Mouse (Mus musculus) gonadal fat pad, adult 2 months (tissue): Measurements from ENCODE around the gene Bicc1. TPM values are rescaled to one million over a fixed set of nuclear protein-coding genes. Genes with fewer than 3 reads are reported as not detected.
"Not testable (repeated sequence)": the region's sequence is repeated elsewhere in the genome, so short reads cannot be mapped to it uniquely, and the experiment has no call there.

ENCODE experiments used
- DNase-seq: peaks from one replicate; pipeline ENCODE4 v3.0.0-alpha.2; 2012; ENCODE audit warnings: low read depth
- polyA plus RNA-seq: library from polyadenylated mRNA; depleted of rRNA; stranded (reverse); fragments of >200 nt; gene quantifications from 2 replicates; pipeline ENCODE4 v1.2.3, GENCODE M21; 2012

The Bicc1 gene
- polyA plus RNA-seq, 1 experiment: 19.9 TPM

DNA sequence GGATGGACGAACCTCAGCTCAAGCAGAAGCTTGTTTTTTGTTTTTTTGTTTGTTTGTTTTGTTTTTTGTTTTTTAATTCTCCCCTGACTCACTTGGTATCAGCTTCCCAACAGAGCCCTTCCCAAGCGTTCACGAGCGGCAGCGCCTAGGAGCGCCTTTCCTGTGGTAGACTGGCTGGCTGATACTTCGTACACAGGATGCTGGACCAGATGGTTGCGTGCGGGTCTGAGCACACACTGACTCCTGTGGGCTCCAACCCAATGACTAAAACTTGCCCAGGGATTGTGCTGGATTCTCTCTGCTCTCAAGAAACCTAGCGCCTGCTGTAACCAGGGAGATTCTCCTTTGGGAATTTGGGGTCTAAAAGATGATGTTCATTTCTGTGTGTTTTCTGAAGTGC lies 211.2 kb downstream of the Bicc1 start:
- no peak for DNase-seq

DNA sequence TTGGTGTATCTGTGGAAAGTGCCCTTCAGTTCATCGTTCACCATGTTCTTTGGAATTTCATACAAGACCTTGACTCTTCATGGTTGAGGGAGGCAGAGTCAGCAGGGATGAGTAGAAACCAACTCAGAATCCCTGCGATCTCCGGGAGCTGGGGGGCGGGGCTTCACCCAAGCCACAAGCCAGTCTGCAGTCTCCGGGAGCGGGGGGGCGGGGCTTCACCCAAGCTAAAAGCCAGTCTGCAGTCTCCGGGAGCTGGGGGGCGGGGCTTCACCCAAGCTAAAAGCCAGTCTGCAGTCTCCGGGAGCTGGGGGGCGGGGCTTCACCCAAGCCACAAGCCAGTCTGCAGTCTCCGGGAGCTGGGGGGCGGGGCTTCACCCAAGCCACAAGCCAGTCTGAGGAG lies 213.4 kb downstream of the Bicc1 start:
- not testable (repeated sequence) for DNase-seq

- DNase-seq: no peak
Measured at GRCm38 (mm10) chr10:70945076-70945475, 214.4 kb downstream of the Bicc1 start.

GRCm38 (mm10) chr10:70941623-70942022 lies 217.9 kb downstream of the Bicc1 start:
- DNase-seq: no peak

DNA sequence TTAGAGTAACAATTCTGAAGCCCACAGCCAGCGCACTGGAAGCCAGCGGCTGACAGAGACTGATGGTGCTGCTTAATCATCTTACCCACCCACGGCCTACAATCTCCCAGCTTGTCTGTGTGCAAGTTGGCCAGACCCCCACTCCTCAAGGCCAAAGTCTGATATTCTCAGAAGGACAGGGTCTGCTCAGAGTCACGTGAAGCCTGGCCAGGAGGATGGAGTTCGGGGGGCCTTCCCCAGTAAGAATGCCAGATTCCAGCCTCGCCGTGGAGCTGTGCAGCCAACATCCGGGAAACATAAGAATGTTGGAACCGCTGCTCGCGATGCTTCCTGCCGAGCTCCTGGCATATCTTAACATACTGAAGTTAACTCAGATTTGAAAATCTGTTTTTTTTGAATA lies 219.7 kb downstream of the Bicc1 start:
- no peak for DNase-seq

DNA sequence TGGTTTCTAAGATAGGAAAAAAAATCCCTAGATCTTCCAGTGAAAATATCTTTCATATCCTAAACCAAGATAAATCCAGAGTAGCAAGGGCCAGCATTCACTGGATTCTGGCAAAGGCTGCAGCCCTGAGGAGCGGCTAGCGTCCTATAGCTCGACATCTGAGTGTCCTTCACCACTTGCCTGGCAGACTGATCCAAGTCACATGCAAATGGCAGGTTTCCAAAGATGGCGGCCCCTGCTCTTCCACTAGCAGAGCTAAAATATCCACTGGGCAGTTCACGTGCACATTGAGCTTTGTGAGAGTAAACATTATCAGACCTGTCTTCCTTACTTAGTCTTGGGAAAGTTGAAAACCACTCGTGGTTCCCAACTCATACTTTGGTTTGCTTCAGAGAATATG lies 222.1 kb downstream of the Bicc1 start:
- DNase-seq: no peak

DNA sequence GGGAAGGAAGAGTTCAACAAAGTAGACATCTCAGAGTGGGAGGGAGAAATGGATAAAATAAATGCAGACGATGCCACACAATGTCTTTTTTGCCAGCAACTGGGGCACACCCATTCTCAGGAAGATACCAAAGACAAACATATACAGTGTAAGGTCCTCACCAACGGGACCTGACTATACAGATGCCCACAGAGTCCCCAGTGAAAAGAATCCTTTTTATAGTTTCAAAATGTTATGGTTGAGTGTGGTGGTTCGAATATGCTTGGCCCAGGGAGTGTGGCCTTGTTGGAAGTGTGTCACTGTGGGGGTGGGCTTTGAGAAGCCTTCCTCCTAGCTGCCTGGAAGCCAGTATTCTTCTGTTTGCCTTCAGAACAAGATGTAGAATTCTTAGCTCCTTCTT lies 223.5 kb downstream of the Bicc1 start:
- no peak for DNase-seq

DNA sequence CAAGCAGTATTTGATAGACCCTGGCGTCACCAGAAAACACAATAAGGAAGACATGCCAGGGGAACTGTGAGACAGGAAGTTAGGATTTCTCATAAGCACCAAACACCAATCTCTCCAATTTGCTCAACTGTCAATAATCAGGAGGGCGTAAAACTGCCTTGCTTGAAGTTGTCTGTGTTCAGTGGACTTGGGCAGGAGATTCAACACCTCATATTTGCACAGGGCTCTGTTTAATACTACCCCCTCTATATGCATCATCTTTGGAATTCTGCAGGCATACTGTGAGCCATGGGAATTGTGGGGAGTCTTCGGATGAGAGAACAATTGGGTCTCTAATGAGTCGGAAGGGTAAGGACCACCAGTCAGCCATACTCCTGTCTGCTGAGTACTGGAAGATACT lies 233.4 kb downstream of the Bicc1 start:
- no peak for DNase-seq

DNA sequence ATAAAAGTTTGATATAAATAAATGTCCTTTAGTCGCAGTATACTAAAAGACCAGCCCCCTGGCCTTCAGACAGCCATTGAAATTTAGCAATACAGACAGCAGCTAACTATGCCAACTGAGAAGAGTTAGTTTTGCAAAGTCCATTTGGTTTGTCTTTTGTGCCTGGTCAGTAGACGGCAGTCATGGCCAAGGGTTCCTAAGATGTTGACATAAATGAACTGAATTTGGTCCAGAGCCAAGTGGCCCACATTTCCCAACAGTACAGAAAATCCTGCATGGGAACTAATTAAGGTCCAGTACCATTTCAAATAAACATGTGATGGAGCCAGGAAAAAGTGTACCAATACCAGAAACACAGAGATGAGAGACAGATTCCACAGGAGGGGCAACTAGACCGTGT lies 235.2 kb downstream of the Bicc1 start:
- no peak for DNase-seq

DNA sequence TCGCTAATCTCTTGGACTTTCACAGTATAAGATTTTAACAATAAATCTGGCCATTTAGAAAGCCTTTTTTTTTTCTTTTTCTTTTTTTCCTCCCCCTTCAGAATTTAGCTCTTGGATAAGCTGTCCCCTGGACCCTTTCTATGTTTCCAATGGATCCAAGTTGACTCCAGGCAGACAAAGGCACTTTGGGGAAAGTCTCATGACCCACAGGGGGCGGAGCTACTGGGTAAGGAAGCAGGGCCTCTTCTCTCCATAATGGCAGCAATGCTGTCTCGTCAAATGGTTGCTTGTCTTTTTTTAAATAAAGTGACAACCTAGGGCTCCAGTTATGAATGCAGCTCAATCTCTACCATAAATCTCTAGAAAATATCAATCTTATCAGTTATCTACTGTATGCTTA lies 235.6 kb downstream of the Bicc1 start:
- no peak for DNase-seq

DNA sequence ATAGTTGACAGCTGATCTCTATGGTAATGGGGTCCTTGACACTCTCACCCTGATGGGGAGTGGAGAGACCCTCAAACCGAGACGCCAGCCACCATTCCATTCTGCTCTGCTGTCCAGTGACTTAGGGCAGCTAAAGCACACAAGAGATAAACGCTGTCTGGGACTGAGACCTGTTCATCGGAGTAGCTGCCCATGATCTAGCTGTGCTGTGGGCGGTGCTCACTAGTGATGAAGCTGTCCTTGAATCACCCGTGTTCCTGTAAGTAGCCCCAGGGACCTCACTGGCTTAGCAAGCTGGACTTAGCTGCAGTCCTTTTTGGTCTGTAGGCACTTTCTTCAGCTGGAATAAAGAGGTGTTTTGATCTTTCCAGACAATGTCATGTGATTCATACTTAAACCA lies 238.0 kb downstream of the Bicc1 start:
- DNase-seq: no peak

DNA sequence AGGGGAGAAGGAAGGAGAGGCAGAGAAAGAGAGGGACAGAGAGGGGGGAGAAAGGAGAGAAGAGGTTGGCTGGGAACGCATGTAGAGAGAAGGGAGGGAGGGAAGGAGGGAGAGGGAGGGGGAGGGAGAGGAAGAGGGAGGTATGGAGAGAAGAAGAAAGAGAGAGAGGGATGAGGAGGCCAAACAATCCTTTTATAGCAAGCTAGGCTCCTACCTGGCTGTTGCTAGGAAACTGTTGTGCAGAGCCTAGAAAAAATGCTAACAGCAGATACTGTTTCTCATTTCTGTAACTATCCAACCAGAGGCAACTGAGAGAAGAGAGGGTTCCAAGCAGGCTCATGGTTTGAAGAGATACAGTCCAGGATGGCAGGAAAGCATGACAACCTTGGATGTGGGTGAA lies 239.6 kb downstream of the Bicc1 start:
- no peak for DNase-seq

- DNase-seq: no peak
Measured at GRCm38 (mm10) chr10:70919031-70919663, 240.4 kb downstream of the Bicc1 start.

GRCm38 (mm10) chr10:70916697-70917096 lies 242.8 kb downstream of the Bicc1 start:
- no peak for DNase-seq

GRCm38 (mm10) chr10:70915096-70915495 lies 244.4 kb downstream of the Bicc1 start:
- DNase-seq: no peak

- no peak for DNase-seq
Measured at GRCm38 (mm10) chr10:70903936-70904335, 255.6 kb downstream of the Bicc1 start.

DNA sequence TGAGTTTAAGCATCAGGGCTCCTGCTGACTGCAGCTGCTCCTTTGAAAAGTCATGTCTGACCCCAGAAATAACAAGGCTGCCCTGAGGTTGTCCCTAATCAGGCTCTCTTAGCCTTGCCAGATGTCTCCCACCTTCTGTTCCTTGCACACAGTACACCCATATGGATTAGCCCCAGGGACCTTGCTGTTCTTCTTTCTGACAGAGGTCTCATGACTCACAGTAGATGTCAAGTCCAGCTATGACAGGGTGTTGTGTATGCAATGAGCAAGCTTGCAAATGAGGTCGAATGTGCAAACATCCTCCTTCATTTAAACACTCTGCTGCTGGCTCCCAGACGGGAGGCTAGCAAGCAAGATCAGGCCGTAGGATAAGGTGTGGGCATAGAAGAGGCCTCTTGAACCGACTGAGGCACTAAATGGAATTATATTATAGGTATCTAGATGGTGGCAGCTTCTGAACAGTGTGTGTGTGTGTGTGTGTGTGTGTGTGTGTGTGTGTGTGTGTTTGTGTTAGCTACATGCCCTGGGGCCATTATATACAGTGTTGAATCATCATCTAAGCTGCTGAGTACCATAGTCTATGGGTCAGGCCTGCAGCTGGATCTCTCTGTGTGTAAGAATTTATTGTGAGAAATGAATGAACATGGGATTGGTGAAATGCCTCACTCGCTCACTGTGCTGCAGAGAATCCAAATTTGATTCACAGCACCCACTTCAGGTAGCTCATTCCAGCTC lies 256.6 kb downstream of the Bicc1 start:
- no peak for DNase-seq

GRCm38 (mm10) chr10:70901193-70901875 lies 258.2 kb downstream of the Bicc1 start:
- DNase-seq: no peak

- DNase-seq: no peak
Measured at GRCm38 (mm10) chr10:70895891-70896290, 263.6 kb downstream of the Bicc1 start.

- DNase-seq: no peak
Measured at GRCm38 (mm10) chr10:70878046-70878445, 281.5 kb downstream of the Bicc1 start.

DNA sequence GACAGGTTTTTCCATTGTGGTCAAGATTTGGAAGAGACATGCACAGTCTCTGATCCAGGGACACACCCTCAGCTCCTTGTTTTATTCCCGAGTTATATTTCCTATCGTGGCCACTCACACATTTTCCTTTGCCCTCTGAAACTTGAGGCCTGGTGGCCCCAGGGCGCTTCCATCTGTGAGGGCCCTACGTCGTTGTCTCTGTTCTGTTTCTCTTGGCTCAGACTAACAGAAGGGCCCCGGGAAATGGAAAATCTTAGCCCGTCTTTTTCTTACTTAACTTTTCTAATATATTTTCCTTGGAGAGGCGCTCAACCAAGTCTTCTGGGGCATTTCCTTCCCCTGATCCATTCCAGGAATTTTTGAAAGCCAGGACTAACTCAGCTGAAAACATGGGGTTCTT lies 281.9 kb downstream of the Bicc1 start:
- DNase-seq: no peak

GRCm38 (mm10) chr10:70876522-70876921 lies 283.0 kb downstream of the Bicc1 start:
- no peak for DNase-seq

- no peak for DNase-seq
Measured at GRCm38 (mm10) chr10:70876119-70876518, 283.4 kb downstream of the Bicc1 start.
